8 mouse cellular contexts compared by ENCODE assay signal in the genomic region with DNA sequence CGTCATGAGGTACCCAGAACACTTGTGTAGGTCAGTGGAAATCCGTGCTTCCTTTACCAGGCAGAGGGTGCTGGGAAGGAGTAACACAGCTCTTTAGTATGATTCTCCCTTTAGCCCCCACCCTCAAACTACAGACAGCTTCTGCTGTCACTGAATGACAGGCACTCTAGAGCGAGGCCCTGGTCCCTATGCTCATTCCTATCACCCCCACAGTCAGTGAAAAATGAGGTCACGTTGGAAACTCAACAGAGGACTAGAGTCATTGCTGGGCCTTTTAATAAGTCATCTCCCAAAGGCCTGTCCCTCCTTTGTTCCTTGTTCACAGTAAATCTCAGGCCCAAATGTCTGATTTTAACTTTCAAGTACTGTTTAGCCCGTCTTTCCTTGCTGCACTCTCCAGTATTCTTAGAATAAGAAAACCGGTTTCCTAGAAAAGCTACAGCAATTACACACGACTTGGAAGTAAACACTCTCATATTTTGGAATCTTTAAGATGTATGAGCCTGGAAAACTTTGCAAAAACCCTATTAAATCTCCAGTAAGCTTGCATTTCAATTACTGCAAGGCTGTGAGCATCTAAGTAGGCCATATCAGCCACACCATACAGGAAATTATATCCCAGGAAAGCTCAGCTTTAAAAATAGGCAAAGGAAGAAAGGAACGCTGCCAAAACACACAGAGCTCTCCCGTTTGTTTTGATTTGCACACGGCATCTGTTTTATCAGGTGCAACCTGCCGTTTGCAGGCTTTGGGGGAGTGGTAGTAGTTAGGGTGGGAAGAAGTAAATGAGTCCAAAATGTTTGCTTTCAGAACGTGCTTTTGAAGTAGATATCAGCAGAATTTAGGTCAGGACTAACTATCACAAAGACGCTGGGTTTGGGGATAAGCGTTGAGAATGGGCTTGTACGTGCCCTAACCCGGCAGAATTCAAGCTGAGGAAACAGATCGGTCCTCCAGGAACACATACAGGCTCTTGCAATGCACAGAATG. TPM values are rescaled to one million over a fixed set of nuclear protein-coding genes. Genes with fewer than 3 reads are reported as not detected.
A peak's percentile ranks its signal among the peaks of the same experiment; 100 is the strongest.
DNase-seq lines count a peak whose midpoint lies in the region; ATAC-seq lines count a peak whose summit lies in the region.

No protein-coding gene starts in this region.

- intact Hi-C loops in heart, postnatal 25 days (cut with DNase I): loop anchor here (5.0 kb wide), 2 partner anchors 41 to 144 kb away; a partner anchor contains a TSS

- peak overlapping the region; percentile 65 for H3K27ac ChIP-seq in embryonic facial prominence, embryonic 10.5 days (replicated peaks)

- H3K4me3 ChIP-seq in embryonic facial prominence, embryonic 10.5 days: no peak overlapping the region

- H3K27me3 ChIP-seq in embryonic facial prominence, embryonic 10.5 days (replicated peaks; ENCODE audit: low read depth, poor library complexity, severe bottlenecking): no peaks in the 10 kb centered on the region

- no peaks in the 10 kb centered on the region for H3K36me3 ChIP-seq in embryonic facial prominence, embryonic 10.5 days (replicated peaks)

- H3K9me3 ChIP-seq in embryonic facial prominence, embryonic 10.5 days: no peaks in the 10 kb centered on the region

- 60% methylated on average over 17 of the region's 17 CpGs for WGBS in embryonic facial prominence, embryonic 10.5 days

- ATAC-seq in monocyte, adult 5-6 weeks (replicated peaks; ENCODE audit: insufficient number of reproducible peaks, low FRiP score, low TSS enrichment, poor library complexity, severe bottlenecking): no peak

- peak; percentile 48 for DNase-seq in layer of hippocampus, adult 9-11 months
- DNase-seq in layer of hippocampus, postnatal 25 days (ENCODE audit: extremely low spot score in 1 of 2, low spot score in 1 of 2): no peak
- DNase-seq in embryonic facial prominence, embryonic 10.5 days (ENCODE audit: low spot score): peak; percentile 35
- peak; percentile 26 for DNase-seq in heart, postnatal 25 days (ENCODE audit: low spot score)
- DNase-seq in lung, postnatal 10 days: peak; percentile 30
- DNase-seq in testis, postnatal 10 days (ENCODE audit: low spot score): no peak
- no peak for DNase-seq in thymus, postnatal 4 days

- peaks cover 35% of the 10 kb centered on the region for H3K4me1 ChIP-seq in embryonic facial prominence, embryonic 10.5 days

RNA-seq across cellular contexts. Expression of a gene that starts 39.8 kb away (rescaled TPM):
- 10 to 100 TPM; 80.3 to 98.6 TPM for total RNA-seq in layer of hippocampus, postnatal 25 days (2021)
- 33.1 and 34.9 TPM in 2 replicates for polyA plus RNA-seq in embryonic facial prominence, embryonic 10.5 days (2016; fragmentation: Nextera tagmentation; extraction: Ambion mirVana)
- 10 to 100 TPM; 38.5 to 40.9 TPM for total RNA-seq in heart, postnatal 25 days (2021)
- 110 to 165 TPM (median 124 TPM) in 3 replicates for total RNA-seq in monocyte, adult 5-6 weeks (2017)

RNA-seq across cellular contexts. Expression of a gene that starts 40.6 kb away (rescaled TPM):
- total RNA-seq in layer of hippocampus, postnatal 25 days (2021): 10 to 100 TPM; 22.8 to 24.2 TPM
- 23.7 and 24.6 TPM in 2 replicates for polyA plus RNA-seq in embryonic facial prominence, embryonic 10.5 days (2016; fragmentation: Nextera tagmentation; extraction: Ambion mirVana)
- total RNA-seq in heart, postnatal 25 days (2021): 10 to 100 TPM; 21.4 to 22.9 TPM
- 12.9 to 19.6 TPM (median 19.1 TPM) in 3 replicates for total RNA-seq in monocyte, adult 5-6 weeks (2017)

Comparison
In these comparisons a context has a peak if more than half of its experiments do, and no peak if none do; other contexts are left out.
1. DNase-seq: peak in layer of hippocampus, adult 9-11 months (single experiment), embryonic facial prominence, embryonic 10.5 days (single experiment), heart, postnatal 25 days (single experiment) and lung, postnatal 10 days (single experiment); none in layer of hippocampus, postnatal 25 days (0 of 2), testis, postnatal 10 days (single experiment) and thymus, postnatal 4 days (single experiment).